Mouse (Mus musculus): ENCODE data around the gene Siah3.

- no peak for TF ChIP-seq MAFK (IDR thresholded peaks at IDR 0.05; ENCODE audit: insufficient read depth, low read depth, low read length)
- no peak for TF ChIP-seq HCFC1 (IDR thresholded peaks at IDR 0.05; ENCODE audit: borderline replicate concordance, insufficient read depth, low read length)
- TF ChIP-seq CHD2 (IDR thresholded peaks at IDR 0.05; ENCODE audit: low read depth, low read length): no peak
These were observed 1.4 kb downstream of the Siah3 start for GRCm38 (mm10) chr14:75457221-75457600.

Measured in ES-E14 (cell line).